In genomic region chr2:23228463-23228862, GRCm38 (mm10) we compare ENCODE assay signal across 33 mouse cellular contexts. TPM values are rescaled to one million over a fixed set of nuclear protein-coding genes. Genes with fewer than 3 reads are reported as not detected.
DNase-seq lines count a peak whose midpoint lies in the region; ATAC-seq and TF ChIP-seq lines count a peak whose summit lies in the region.
"Had no signal": no experiment of that assay in that cellular context is flagged by ENCODE, and none has a peak within 500 bp of the region (broad histone marks: within the 10 kb centered on the region; RNA-seq: fewer than 3 reads in every experiment).

No protein-coding gene starts in this region.

- no peak overlapping the region for H3K9ac ChIP-seq in CH12.LX (ENCODE audit: insufficient read depth, low read depth)
- H3K9ac ChIP-seq: forebrain, embryonic 13.5 days; hindbrain, embryonic 14.5 days had no signal

- ATAC-seq in hematopoietic stem cell, adult 5-6 weeks (replicated peaks in 1 of 2; ENCODE audit: insufficient read depth in 1 of 2, low FRiP score in 2 of 2, low TSS enrichment in 1 of 2, low read depth in 1 of 2, poor library complexity in 2 of 2, severe bottlenecking in 2 of 2), result peak; percentile 87 to 90
- ATAC-seq in frontal cortex, adult (ENCODE audit: low TSS enrichment), result no peak
- ATAC-seq: CD4-positive, CD25-positive, alpha-beta regulatory T cell, adult 4 months; forebrain, embryonic 13.5 days; forebrain, embryonic 16.5 days; hindbrain, postnatal 0 days; inflammation-experienced regulatory T-cells, adult 6 months; intestine, embryonic 16.5 days had no signal

- intact Hi-C loops in left cerebral cortex, postnatal 4 days (cut with DNase I), result no loop called here

- no peak overlapping the region for H3K4me2 ChIP-seq in CH12.LX (ENCODE audit: insufficient read depth, low read depth, poor library complexity, severe bottlenecking)
- H3K4me2 ChIP-seq: forebrain, embryonic 13.5 days; hindbrain, embryonic 14.5 days had no signal

- in situ Hi-C loops in CH12.LX (cut with MboI; ENCODE audit: low pct_ligation_motif_present, low pct_unique_long_range_greater_than_20kb, low sequenced_read_pairs), result no loop called here

- peaks cover 0 to 4% of the 10 kb centered on the region in 2 experiments; a peak in 1 of 4 replicates for H3K4me1 ChIP-seq in CH12.LX (ENCODE audit: control insufficient read depth in 1 of 2, insufficient read depth in 2 of 2)
- H3K4me1 ChIP-seq: forebrain, embryonic 10.5 days; forebrain, embryonic 13.5 days; heart, embryonic 10.5 days had no signal

- H3K27me3 ChIP-seq in CH12.LX (replicated peaks), result no peaks in the 10 kb centered on the region
- H3K27me3 ChIP-seq: forebrain, embryonic 13.5 days had no signal

- no peaks in the 10 kb centered on the region for H3K79me2 ChIP-seq in CH12.LX (replicated peaks; ENCODE audit: control insufficient read depth, extremely low read depth, insufficient read depth, poor library complexity, severe bottlenecking)

- no peak for TF ChIP-seq EP300 in CH12.LX (IDR thresholded peaks at IDR 0.05; ENCODE audit: low read length)

- H3K4me3 ChIP-seq in CH12.LX (replicated peaks in 1 of 3; ENCODE audit: low read depth in 2 of 3, low read length in 2 of 3, poor library complexity in 1 of 3), result no peak overlapping the region
- H3K4me3 ChIP-seq: forebrain, embryonic 10.5 days; forebrain, embryonic 13.5 days; heart, adult 2 months; heart, embryonic 10.5 days had no signal

- TF ChIP-seq RAD21 in CH12.LX (IDR thresholded peaks at IDR 0.05; ENCODE audit: low read depth, low read length), result no peak

- dilution Hi-C loops in CH12.LX (cut with MboI; ENCODE audit: extremely low pct_ligation_motif_present, extremely low pct_unique_long_range_greater_than_20kb, low sequenced_read_pairs), result no loop called here

- no peak for TF ChIP-seq POLR2A in CH12.LX (IDR thresholded peaks at IDR 0.05; ENCODE audit: low read depth, low read length)

- no peak for TF ChIP-seq CTCF in CH12.LX (conservative IDR thresholded peaks at IDR 0.05 in 1 of 2, IDR thresholded peaks at IDR 0.05 in 1 of 2; ENCODE audit: low read depth in 2 of 2, low read length in 2 of 2)

- H3K27ac ChIP-seq in CH12.LX (ENCODE audit: insufficient read depth, low read depth), result no peak overlapping the region
- H3K27ac ChIP-seq: forebrain, embryonic 10.5 days; forebrain, embryonic 13.5 days; heart, adult 2 months; heart, embryonic 10.5 days; hindbrain, embryonic 14.5 days; hindbrain, postnatal 0 days had no signal

- no peaks in the 10 kb centered on the region for H3K9me3 ChIP-seq in CH12.LX (replicated peaks; ENCODE audit: low read length)
- H3K9me3 ChIP-seq: forebrain, embryonic 10.5 days; forebrain, embryonic 13.5 days; heart, embryonic 10.5 days had no signal

- DNase-seq in CH12.LX (ENCODE audit: extremely low read depth), result peak; percentile 19
- DNase-seq in c-Kit-positive CD71-negative TER-119-negative erythroid progenitor cells, embryonic 14.5 days (ENCODE audit: low read depth), result peak; percentile 6
- DNase-seq in left cerebral cortex, postnatal 4 days, result no peak
- DNase-seq in embryo, embryonic 9.5 days (ENCODE audit: extremely low spot score), result no peak
- DNase-seq: adrenal gland, adult 2 months; adrenal gland, postnatal 14 days; cerebellum, adult 11-12 months; cerebellum, adult 8-10 months; cerebellum, postnatal 10 days; embryo, embryonic 11 days; gastrocnemius, postnatal 25 days; heart, adult 2 months; kidney, adult 18-20 months; kidney, adult 9 months had no signal

- H3K36me3 ChIP-seq in CH12.LX (replicated peaks in 1 of 2; ENCODE audit: control insufficient read depth in 1 of 2, insufficient read depth in 1 of 2, low read length in 1 of 2), result no peaks in the 10 kb centered on the region
- H3K36me3 ChIP-seq: forebrain, embryonic 10.5 days; heart, embryonic 10.5 days had no signal

TF ChIP-seq in CH12.LX, 34 proteins besides CTCF, POLR2A, EP300 and RAD21:
- TF ChIP-seq KAT2A (IDR thresholded peaks at IDR 0.05; ENCODE audit: insufficient replicate concordance, low read length), result no peak
- no peak for TF ChIP-seq ZC3H11A (IDR thresholded peaks at IDR 0.05; ENCODE audit: low read depth, low read length)
- no peak for TF ChIP-seq TBP (conservative IDR thresholded peaks at IDR 0.05; ENCODE audit: low read depth, low read length)
- no peak for TF ChIP-seq BHLHE40 (IDR thresholded peaks at IDR 0.05; ENCODE audit: low read depth, low read length)
- no peak for TF ChIP-seq ZKSCAN1 (IDR thresholded peaks at IDR 0.05; ENCODE audit: borderline replicate concordance, low read depth, low read length)
- TF ChIP-seq ELF1 (IDR thresholded peaks at IDR 0.05; ENCODE audit: low read depth, low read length), result no peak
- TF ChIP-seq UBTF (IDR thresholded peaks at IDR 0.05; ENCODE audit: low read depth, low read length), result no peak
- no peak for TF ChIP-seq MYC (IDR thresholded peaks at IDR 0.05; ENCODE audit: low read depth, low read length)
- TF ChIP-seq ETS1 (conservative IDR thresholded peaks at IDR 0.05; ENCODE audit: low read depth, low read length), result no peak
- no peak for TF ChIP-seq JUND (conservative IDR thresholded peaks at IDR 0.05; ENCODE audit: low read depth, low read length)

RNA-seq across cellular contexts. Expression of gene 4931423N10Rik, which starts 21.2 kb away (rescaled TPM):
- total RNA-seq in CH12.LX (2012; rRNA removed), result not detected in 2 replicates
- not detected in 2 replicates for total RNA-seq in CH12.LX (2014; rRNA removed)
- not detected in 2 replicates for polyA plus RNA-seq in CH12.LX (2012; ENCODE audit: insufficient read length, low read depth)
- total RNA-seq in hematopoietic stem cell, adult 5-6 weeks (2017), result not detected in 2 replicates
- under 1 TPM; 0.26 to 0.32 TPM for total RNA-seq in left cerebral cortex, postnatal 4 days (2021)
- total RNA-seq: adrenal gland, adult 2 months; adrenal gland, postnatal 14 days; ES-E14; gastrocnemius, postnatal 25 days; heart, adult 2 months; heart, postnatal 25 days had no signal
- polyA plus RNA-seq: adrenal gland, adult 2 months; C2C12; CD4-positive, CD25-positive, alpha-beta regulatory T cell, adult 4 months; embryonic facial prominence, embryonic 11.5 days; forebrain, embryonic 10.5 days; forebrain, embryonic 13.5 days; gonadal fat pad, adult 2 months; heart, adult 2 months; heart, embryonic 10.5 days; heart, embryonic 14.5 days; heart, postnatal 0 days; hindbrain, embryonic 11.5 days; inflammation-experienced regulatory T-cells, adult 6 months; intestine, embryonic 16.5 days had no signal

Comparison
In these comparisons a context has a peak if more than half of its experiments do, and no peak if none do; other contexts are left out.
1. DNase-seq: peak in CH12.LX (single experiment) and c-Kit-positive CD71-negative TER-119-negative erythroid progenitor cells, embryonic 14.5 days (single experiment); none in left cerebral cortex, postnatal 4 days (single experiment) and embryo, embryonic 9.5 days (single experiment).